Mouse (Mus musculus): Measurements from ENCODE around the gene Dip2c. TPM values are rescaled to one million over a fixed set of nuclear protein-coding genes. Genes with fewer than 3 reads are reported as not detected.

Gene Dip2c
- total and polyA plus RNA-seq, 3 experiments = 0.04 to 0.14 (median 0.08) TPM

DNA sequence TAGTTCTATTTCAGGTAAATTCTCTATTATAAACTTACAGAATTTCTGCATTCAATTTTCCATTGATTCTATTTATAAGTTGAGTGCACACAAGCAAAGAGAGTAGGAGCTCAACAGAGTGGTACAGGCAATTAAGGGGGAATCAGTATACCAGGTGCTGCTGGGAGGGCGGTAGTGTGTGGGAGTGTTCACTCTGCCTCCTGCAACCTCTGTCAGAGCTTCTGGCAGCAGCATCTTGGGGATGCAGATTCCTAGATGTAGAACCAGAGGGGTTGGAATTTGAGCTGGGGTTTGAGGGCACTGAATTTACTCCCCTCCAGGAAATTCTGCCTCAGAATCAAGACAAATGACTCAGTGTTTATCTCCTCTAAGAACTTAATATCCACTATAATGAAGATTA lies 179.7 kb downstream of the Dip2c start:
- Histone ChIP-seq H3K4me1 (ENCODE audit: control insufficient read depth in 1 of 2, insufficient read depth in 2 of 2) (peaks cover 0 to 6% of the 10 kb centered on the region in 2 experiments; a peak in 2 of 4 replicates), H3K79me2 (replicated peaks; ENCODE audit: control insufficient read depth, extremely low read depth, insufficient read depth, poor library complexity, severe bottlenecking) (no peaks in the 10 kb centered on the region), H3K9ac (ENCODE audit: insufficient read depth, low read depth) (no peak overlapping the region), H3K36me3 (replicated peaks in 1 of 2; ENCODE audit: control insufficient read depth in 1 of 2, insufficient read depth in 1 of 2, low read length in 1 of 2) (no peaks in the 10 kb centered on the region), H3K27ac (ENCODE audit: insufficient read depth, low read depth) (no peak overlapping the region), H3K4me2 (ENCODE audit: insufficient read depth, low read depth, poor library complexity, severe bottlenecking) (no peak overlapping the region), H3K27me3 (replicated peaks) (no peaks in the 10 kb centered on the region), H3K4me3 (replicated peaks in 1 of 3; ENCODE audit: low read depth in 2 of 3, low read length in 2 of 3, poor library complexity in 1 of 3) (no peak overlapping the region), H3K9me3 (replicated peaks; ENCODE audit: low read length) (no peaks in the 10 kb centered on the region)
- no peak for DNase-seq (ENCODE audit: extremely low read depth)
- in situ Hi-C loops (cut with MboI; ENCODE audit: low pct_ligation_motif_present, low pct_unique_long_range_greater_than_20kb, low sequenced_read_pairs) = no loop called here
- TF ChIP-seq JUN (IDR thresholded peaks at IDR 0.05; ENCODE audit: insufficient read depth, low read depth, low read length) = no peak
- no peak for TF ChIP-seq JUND (conservative IDR thresholded peaks at IDR 0.05; ENCODE audit: low read depth, low read length)
- TF ChIP-seq TCF12 (IDR thresholded peaks at IDR 0.05; ENCODE audit: low read depth, low read length) = no peak
- no peak for TF ChIP-seq CHD1 (IDR thresholded peaks at IDR 0.05; ENCODE audit: low read depth, low read length)
- no peak for TF ChIP-seq KAT2A (IDR thresholded peaks at IDR 0.05; ENCODE audit: insufficient replicate concordance, low read length)
- TF ChIP-seq UBTF (IDR thresholded peaks at IDR 0.05; ENCODE audit: low read depth, low read length) = no peak
- dilution Hi-C loops (cut with MboI; ENCODE audit: extremely low pct_ligation_motif_present, extremely low pct_unique_long_range_greater_than_20kb, low sequenced_read_pairs) = no loop called here

GRCm38 (mm10) chr13:9457420-9458308 lies 181.3 kb downstream of the Dip2c start:
- Histone ChIP-seq H3K4me1 (ENCODE audit: control insufficient read depth in 1 of 2, insufficient read depth in 2 of 2) (peaks cover 0 to 6% of the 10 kb centered on the region in 2 experiments; a peak in 2 of 4 replicates), H3K4me3 (replicated peaks in 1 of 3; ENCODE audit: low read depth in 2 of 3, low read length in 2 of 3, poor library complexity in 1 of 3) (no peak overlapping the region), H3K27me3 (replicated peaks) (no peaks in the 10 kb centered on the region), H3K36me3 (replicated peaks in 1 of 2; ENCODE audit: control insufficient read depth in 1 of 2, insufficient read depth in 1 of 2, low read length in 1 of 2) (no peaks in the 10 kb centered on the region), H3K79me2 (replicated peaks; ENCODE audit: control insufficient read depth, extremely low read depth, insufficient read depth, poor library complexity, severe bottlenecking) (no peaks in the 10 kb centered on the region), H3K4me2 (ENCODE audit: insufficient read depth, low read depth, poor library complexity, severe bottlenecking) (no peak overlapping the region), H3K9me3 (replicated peaks; ENCODE audit: low read length) (no peaks in the 10 kb centered on the region), H3K9ac (ENCODE audit: insufficient read depth, low read depth) (no peak overlapping the region), H3K27ac (ENCODE audit: insufficient read depth, low read depth) (no peak overlapping the region)
- in situ Hi-C loops (cut with MboI; ENCODE audit: low pct_ligation_motif_present, low pct_unique_long_range_greater_than_20kb, low sequenced_read_pairs) (no loop called here), dilution Hi-C loops (cut with MboI; ENCODE audit: extremely low pct_ligation_motif_present, extremely low pct_unique_long_range_greater_than_20kb, low sequenced_read_pairs) (no loop called here)
- no peak for DNase-seq (ENCODE audit: extremely low read depth)
- no peak for TF ChIP-seq SIN3A (IDR thresholded peaks at IDR 0.05; ENCODE audit: low read length)
- TF ChIP-seq PAX5 (IDR thresholded peaks at IDR 0.05; ENCODE audit: low read length) = no peak
- TF ChIP-seq JUN (IDR thresholded peaks at IDR 0.05; ENCODE audit: insufficient read depth, low read depth, low read length) = no peak
- TF ChIP-seq CTCF (conservative IDR thresholded peaks at IDR 0.05 in 1 of 2, IDR thresholded peaks at IDR 0.05 in 1 of 2; ENCODE audit: low read depth in 2 of 2, low read length in 2 of 2) = no peak
- TF ChIP-seq UBTF (IDR thresholded peaks at IDR 0.05; ENCODE audit: low read depth, low read length) = no peak
- TF ChIP-seq RAD21 (IDR thresholded peaks at IDR 0.05; ENCODE audit: low read depth, low read length) = no peak
- TF ChIP-seq ZMIZ1 (IDR thresholded peaks at IDR 0.05; ENCODE audit: low read depth, low read length) = no peak
- no peak for TF ChIP-seq POLR2A (IDR thresholded peaks at IDR 0.05; ENCODE audit: low read depth, low read length)
- no peak for TF ChIP-seq CHD1 (IDR thresholded peaks at IDR 0.05; ENCODE audit: low read depth, low read length)
- no peak for TF ChIP-seq USF1 (IDR thresholded peaks at IDR 0.05; ENCODE audit: low read depth, low read length)
- TF ChIP-seq GABPA (IDR thresholded peaks at IDR 0.05; ENCODE audit: insufficient replicate concordance, low read depth, low read length) = no peak
- no peak for TF ChIP-seq MEF2A (IDR thresholded peaks at IDR 0.05; ENCODE audit: borderline replicate concordance, low read depth, low read length)
- no peak for TF ChIP-seq TBP (conservative IDR thresholded peaks at IDR 0.05; ENCODE audit: low read depth, low read length)
- TF ChIP-seq ZC3H11A (IDR thresholded peaks at IDR 0.05; ENCODE audit: low read depth, low read length) = no peak
- no peak for TF ChIP-seq ZKSCAN1 (IDR thresholded peaks at IDR 0.05; ENCODE audit: borderline replicate concordance, low read depth, low read length)
- TF ChIP-seq SMC3 (IDR thresholded peaks at IDR 0.05; ENCODE audit: low read depth, low read length) = no peak
- no peak for TF ChIP-seq EP300 (IDR thresholded peaks at IDR 0.05; ENCODE audit: low read length)
- TF ChIP-seq HCFC1 (IDR thresholded peaks at IDR 0.05; ENCODE audit: low read depth, low read length) = no peak
- TF ChIP-seq MXI1 (IDR thresholded peaks at IDR 0.05; ENCODE audit: low read depth, low read length) = no peak
- no peak for TF ChIP-seq TCF12 (IDR thresholded peaks at IDR 0.05; ENCODE audit: low read depth, low read length)
